Mouse (Mus musculus) spleen, postnatal 4 days (tissue): ENCODE results near the gene Erg28.

Experiments used
- DNase-seq, 2 experiments: peaks; one replicate each; pipeline ENCODE4 v3.0.0; 2022; ENCODE audit warnings: low spot score in 2 of 2

Gene Erg28

DNA sequence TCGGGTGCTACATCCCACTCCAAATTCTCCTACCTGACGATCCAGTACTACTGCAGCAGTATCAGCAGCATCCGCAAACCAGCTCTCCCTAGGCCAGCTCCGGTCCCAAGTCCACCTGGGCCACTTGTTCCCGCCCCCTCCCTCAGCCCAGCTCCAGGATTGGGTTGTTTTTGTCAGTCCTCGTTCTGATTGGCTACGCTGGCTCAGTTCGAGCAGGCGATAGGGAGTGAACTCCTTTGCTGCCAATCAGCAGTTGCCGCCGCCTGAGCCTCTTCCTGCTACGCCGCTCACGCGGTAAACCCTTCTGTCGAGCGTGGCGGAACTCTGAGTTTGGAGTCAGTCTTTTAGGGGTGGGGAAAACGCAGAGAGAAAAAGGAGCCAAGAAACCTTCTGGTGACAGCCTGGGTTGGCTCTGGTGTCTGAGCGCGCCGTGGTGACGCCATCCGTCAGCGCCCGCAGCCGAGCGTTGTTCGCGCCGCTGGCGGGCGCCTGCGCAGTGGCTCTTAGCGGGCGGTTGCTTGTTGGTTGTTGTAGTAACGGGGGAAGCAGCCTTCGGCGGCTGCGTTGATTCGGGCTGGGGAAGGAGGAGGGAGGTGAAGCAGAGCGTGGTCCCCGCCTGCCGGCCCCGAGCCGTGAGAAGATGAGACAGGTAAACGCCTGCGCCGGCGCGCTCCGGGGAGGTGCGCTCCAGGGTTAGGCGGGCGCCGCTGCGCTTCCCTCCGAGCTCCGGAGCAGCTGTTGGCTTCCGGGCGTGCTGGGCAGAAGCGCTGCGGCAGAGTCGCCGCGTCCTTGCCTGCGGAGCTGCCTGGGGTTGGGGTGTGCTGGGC lies at the start of gene Erg28, which contains the start of gene Ttll5:
TSS of gene Erg28 (minus strand) at position 113 of the 827 bp plus-strand sequence.
TSS of gene Ttll5 (plus strand) at position 222 of the 827 bp plus-strand sequence.
- peak; percentile 93 to 96 for DNase-seq

DNA sequence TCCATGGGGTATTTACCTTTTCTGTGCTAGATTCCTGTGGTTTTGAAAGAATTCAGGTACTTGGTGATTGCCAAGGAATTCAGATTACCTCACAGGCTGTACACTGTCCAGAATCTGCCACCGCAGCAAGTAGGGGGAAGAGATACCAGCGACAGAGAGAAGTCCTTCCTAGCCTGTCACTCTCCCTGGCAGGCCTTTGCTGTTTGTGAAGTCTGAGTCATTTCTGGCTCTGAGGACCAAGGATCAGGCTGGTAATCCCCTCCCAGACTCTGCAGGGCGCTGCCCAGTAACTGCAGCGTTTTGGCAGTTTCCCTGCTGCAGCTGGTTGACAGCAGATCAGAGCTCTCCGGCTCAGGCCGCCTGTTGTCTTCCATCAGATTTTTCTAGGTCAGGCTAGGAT lies 45.1 kb upstream of the Erg28 start:
- no peak for DNase-seq

DNA sequence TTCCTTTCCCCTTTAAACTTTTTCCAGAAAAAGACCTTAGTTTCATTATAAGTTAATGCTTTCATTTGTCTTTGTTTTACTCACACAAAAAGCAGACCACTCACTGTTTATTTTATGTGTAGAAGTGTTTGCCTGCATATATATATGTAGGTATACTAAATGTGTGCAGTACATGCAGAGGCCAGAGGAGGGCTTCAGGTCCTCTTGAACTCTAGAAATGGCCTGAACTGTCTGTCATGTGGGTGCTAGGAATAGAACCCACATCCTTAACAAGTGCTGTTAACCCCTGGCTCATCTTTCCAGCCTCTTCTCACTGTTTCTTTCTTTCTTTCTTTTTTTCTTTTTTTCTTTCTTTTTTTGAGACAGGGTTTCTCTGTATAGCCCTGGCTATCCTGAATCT lies 42.8 kb upstream of the Erg28 start:
- DNase-seq: no peak

DNA sequence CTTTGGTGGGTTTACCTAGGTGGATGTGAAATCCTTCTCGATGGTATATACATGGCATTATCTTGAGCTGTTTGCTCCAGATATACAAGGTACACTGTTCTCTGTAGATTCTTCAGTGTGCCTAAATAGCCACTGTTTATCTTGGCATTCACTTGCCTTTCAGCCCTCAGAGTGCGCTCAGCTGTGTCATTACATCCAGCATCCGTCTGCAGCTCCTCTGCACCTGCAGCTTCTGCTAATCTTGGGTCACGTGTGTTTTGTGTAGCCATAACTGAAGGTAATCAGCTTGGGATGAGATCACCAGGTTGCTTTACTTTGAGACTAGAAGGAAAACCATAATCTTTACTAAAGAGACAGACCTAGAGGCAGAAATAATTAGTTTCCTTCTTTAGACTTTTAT lies 42.3 kb upstream of the Erg28 start:
- no peak for DNase-seq

DNA sequence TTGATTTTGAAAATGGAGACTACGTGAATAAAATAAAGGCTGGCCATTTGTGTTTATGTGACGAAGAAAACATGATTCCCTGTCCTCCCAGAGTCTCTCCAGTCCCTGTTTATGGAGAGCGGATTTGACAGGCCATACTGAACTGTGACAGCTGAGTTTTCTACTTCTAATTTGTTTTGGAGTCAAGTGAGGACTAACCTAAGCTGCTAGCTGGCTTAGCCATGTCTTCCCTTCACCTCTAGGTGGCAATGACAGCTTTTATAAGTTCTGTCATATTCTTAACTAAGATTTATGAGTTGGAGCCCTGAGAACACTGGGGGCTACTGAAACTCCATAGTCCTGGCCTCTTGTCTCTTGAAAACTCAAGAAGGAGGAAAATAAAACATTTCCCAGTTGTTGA lies 41.2 kb upstream of the Erg28 start:
- no peak for DNase-seq

DNA sequence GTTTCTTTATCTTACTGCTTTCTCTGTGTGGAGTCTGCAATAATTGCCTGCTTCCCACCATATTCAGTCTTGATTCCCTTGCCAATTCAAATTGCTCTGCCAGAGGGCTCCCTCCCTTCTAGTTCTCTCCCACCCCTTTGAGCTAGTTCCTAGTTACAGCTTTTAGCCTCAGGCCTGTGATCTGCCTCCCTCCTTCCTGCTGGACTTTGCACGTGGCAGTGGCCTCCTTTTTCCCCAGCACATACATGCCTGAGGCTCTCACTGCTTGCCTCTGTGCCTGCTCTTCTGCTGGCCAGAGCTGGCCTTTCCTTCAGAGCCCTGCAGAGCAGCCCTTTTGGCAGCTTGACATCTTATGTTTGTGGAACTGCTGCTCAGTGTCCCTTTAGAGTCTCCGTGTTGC lies 38.2 kb upstream of the Erg28 start:
- DNase-seq: no peak

DNA sequence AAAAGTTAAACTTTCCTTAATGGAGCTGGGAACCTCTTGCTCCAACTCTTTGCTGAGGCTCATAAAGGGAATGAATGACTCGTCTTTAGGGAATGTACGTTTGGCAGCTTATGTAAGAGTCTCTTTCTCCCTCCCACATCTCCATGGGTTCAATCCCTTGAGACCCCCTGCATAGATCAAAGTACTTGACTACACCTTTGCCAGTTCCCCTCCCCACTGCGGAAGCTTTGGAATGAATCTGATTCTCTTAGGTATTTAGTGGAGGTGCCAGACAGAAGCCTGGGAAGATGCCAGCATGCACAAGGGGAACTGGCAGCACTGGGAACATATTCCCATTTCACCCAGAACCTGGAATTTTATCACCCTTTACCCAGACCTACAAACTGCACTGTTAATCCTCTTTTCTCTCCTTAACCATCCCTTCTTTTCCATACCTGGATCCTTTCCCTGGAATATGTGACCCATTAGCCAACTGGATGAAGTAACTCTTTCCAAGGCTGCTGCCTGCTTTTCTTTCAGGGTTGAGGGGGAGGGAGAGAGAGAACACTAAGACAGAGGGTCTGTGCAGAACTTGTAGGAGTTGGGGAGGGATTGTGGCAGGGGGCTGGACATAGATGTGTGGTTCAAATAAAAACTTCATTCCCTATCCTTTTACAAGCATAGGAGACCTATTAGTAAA lies 35.3 kb upstream of the Erg28 start:
- DNase-seq: no peak

DNA sequence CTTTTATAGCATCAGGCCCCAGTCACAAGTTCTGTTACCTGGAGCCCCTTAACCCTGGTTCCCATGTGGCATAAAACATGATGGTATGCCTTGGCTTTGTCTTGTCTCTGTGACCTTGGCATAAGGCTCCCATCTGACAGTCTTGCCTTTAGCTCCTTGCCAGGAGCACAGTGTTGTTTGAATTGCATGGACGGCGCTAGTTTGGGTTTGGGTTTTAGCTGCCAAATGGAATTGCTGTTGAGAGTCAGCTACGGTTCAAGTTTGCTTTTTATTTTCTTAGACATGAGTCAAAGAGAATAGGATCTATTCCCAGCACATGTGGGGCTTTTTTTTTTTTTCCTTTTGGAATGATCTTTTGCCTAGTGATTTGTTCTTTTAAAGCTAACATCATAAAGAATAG lies 34.8 kb upstream of the Erg28 start:
- no peak for DNase-seq

DNA sequence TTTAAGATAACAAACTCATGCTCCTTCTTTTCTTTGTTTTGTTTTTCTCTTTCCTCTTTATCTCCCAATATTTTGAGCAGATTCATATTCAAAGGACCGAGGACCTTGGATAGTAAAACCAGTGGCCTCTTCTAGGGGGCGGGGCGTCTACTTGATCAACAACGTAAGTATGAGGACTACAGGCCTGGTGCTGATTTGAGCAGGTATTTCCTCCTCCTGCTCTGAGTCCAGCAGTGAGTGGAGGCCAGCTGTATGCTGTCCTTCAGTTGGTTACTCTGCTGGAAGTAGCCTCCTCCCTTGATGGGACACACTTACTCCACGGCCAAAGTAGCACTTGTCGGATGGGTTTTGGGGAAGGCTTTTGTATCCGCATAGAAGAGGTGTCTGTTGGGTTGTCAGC lies 33.0 kb upstream of the Erg28 start:
- no peak for DNase-seq

DNA sequence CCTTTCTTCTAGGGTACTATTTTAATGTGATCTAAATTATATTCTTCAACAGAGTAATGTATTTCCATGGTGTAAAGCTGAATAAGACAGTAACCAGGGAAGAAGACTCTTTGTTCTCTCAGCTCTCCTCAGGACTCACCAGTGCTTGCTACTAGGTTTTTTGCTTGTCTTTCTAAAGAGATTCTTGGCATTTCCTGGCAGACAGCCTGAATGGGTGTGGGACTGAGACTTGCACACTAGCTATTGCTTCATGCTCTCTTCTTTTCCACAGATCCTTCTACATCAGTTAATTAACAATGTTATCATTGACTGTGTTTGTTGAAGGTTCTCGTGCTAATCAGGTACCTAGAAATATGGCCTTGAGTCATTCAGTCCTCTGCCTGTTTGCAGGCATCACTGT lies 29.9 kb upstream of the Erg28 start:
- DNase-seq: no peak

DNA sequence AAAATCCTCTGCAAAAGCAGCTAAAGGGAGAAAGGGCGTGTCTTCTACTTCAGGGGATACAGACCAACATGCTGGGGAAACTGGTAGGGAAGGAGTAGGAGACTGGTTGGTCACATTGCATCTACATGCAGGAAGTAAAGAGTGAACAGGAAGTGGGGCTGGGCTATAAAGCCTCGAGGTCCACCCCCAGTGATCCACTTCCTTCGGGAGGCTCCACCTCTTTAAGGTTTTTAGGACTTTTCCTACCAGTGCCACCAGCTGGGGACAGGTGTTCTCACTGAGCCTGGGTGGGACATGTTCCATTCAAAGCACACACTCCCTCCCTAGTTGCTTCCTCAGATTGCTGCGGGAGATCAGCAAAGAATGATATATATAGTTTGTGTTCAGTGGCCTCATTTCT lies 29.5 kb upstream of the Erg28 start:
- DNase-seq: no peak

DNA sequence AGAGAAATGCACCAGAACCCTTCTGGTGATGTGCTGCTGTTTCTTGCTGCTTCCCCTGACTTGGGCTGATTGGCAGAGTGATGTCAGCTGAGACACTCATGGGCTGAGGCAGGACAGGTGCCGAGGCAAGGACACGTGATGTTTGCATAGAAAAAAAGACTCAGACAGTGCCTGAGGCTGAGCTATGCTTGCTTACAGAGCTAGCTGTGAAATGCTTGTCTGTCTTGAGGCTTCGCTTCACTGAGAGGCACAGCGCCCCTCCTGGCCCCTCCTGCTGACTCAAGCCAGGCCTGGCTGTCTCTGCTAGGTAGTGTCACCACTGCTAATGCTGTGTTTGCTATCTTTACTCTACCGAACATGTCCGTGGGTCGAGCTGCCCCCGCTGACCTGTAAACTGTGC lies 26.3 kb upstream of the Erg28 start:
- no peak for DNase-seq

DNA sequence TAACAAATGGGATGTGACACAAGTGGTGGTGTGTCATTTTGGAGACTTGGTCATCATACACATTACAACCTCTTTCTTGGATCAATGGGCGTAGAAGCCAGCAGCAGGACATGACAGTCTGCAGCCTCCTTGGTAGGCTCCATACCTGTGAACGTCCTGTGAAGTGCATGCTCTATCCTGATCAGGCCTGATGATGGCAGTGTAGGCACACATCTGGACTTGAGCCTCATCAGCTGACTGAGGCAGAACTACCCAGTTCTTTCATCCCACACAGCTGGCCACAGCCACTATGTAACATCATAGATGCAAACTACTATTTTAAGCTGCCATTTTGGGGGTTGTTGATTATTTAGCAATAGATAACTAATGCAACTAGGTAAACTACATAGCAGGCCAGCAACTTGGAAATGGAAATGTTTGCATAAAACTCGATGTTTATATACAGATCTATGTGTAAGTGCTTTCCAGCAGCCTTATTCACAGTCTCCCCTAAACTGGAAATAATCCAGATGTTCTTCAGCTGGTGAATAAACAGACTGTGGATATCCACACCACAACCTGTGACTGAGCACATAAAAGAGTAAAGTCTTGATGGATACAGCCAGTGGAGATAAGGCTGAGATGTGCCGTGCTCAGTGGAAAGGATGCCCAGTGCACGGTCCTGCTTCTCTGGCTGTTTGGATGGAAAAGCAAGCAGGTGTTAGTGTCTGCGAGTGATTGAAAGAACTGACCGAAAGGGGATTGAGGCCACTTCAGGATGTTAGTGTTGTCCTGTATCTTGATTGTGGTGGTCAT lies 24.0 kb upstream of the Erg28 start:
- DNase-seq: no peak

DNA sequence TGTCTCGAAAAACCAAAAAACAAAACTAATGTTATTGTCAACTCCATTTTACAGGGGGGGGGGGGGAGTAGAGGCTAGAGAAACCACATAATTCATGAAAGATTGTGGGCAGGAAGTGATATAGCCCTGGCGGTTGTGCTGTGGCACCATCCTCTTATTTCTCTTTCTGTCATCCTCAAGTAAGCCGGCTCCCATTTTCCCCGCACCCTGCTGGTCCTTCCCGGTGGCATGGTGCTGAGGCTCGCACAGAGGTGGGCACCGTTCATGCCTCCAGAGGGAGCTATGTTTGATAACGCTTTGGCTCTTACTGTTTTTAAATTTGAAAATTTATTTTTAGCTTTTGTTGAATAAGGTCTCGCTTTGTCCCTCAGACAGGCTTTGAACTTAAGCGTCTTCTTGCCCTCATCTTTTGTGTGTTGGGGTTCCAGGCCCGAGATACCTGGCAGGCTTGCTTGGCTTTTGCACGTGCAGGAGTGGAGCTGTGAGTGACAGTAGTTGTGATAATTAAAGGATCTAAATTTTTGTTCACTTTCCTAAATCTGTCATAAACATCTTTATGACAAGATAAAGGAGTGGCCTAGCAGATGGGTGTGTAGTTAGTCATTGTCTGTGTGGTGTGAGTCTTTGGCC lies 15.1 kb upstream of the Erg28 start:
- no peak for DNase-seq

DNA sequence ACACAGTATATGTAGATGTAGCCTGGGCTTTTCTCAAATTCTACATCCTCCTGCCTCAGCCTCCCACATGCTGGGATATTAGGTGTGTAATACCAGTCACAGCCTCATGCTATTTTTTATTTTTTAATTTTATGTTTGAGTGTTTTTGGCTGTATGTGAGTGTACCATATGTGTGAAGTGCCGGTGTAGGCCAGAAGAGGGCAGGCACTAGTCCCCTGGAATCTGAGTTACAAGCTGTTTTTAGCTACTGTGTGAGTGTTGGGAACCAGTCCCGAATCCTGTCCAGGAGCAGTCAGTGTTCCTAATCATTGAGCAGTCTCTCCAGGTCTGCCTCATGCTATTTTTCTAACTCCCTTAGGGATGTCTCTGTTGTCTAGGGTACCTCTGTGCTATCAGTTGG lies 13.4 kb upstream of the Erg28 start:
- no peak for DNase-seq

DNA sequence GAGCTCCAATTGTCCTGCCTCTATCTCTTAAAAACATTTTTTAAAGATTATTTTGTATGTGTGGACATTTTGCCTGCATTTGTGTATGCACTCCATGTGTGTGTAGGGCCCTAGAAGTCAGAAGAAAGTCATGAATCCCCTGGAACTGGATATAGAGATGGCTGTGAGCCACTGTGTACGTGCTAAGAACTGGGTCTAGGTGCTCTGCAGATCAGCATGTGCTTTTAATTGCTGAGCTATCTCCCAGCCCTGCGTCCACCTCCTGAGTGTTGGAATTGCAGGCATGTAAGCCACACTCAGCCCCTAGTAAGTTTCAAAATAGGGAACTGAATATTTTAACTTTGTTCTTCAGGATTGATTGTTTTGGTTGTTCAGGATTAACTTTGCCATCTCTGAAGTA lies 10.2 kb upstream of the Erg28 start:
- no peak for DNase-seq

DNA sequence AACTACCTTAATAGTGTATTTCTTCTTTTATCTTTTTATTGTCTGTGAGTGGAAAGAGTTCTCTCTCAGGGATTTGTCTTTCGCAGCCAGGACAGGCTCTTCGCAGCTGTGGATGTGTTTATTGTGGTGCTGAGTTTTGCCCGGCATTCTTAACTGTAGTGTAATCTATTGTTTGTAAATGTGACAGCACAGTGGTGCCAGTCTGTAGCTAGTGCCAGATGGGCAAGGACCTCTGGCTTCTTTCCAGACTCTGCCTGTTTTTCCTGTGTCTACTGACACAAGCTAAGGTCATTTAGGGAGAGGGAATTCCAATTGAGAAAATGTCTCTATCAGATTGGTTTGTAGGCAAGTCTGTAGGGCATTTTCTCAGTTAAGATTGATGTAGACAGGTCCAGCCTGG lies 6.3 kb upstream of the Erg28 start:
- no peak for DNase-seq

DNA sequence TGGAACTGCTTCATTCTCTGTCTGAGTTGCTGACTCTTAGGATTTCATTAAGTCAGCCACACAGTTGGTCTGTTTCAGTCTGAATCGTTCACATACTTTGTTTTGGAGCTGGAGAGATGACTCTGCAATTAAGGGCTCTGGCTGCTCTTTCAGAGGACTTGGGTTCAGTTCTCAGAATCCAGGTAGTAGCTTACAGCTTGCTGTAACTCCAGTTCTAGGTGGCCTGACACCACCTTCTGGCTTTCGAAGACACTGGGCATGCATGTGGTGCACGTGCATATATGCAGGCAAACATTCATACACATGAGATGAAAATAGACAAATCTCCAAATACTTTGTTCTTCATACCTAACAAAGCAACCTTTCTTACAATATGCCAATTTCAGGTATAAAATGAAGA lies 5.5 kb upstream of the Erg28 start:
- DNase-seq: no peak

DNA sequence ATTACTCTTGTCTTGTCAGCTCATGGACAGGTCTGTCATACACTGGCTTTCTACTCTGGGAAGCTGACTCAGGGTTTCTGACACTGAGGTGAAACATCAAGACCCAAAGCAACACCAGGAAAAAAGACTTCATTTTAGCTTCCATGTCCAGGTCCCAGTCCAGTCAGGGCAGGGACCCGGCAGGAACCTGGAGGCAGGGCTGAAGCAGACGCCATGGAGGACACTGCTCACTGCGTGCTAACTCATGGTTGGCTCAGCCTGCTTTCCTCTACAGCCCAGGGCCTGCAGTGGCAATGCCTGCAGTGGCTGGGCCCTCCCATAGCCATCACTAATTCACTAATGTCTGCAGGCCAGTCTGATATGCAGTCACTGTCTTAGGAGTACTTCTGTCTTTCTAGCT lies 4.5 kb upstream of the Erg28 start:
- DNase-seq: no peak

DNA sequence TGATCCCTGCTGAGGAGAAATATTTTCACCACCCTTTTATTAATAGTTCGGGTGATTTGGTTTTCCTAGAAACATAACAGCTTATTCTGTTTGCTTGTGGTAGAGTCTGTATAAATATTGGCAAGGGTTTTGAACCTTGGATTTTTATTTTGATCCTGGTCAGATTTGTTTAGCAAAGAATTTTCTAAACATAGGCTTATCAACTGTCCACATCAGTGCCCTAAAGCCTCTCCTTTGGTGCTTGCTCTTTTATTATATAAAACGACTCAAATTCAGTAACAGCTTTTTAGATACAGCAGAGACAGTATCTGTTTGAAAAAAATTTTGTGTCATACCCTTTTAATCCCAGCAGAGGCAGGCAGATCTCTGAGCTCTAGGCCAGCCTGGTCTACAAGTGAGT lies 1.5 kb upstream of the Erg28 start:
- no peak for DNase-seq

DNA sequence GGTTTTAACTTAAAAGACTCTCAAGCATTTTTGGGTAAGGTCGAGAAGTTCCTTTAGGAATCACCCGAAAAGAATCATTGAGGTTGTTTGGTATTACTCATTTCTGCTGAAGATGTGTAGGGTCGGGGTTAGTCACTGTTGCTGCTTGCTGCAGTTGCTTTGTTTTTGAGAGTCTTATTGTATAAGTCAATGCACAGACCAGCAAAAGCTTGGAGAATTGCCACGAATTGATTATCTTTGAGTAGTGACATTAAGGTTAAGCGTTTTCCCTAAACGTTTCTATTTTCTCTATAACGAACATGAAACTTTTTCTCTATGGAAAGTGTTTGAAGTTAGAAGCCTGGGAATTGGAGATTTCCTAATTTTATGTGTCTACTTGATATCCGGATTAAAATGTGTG lies 1.0 kb upstream of the Erg28 start:
- DNase-seq: no peak

DNA sequence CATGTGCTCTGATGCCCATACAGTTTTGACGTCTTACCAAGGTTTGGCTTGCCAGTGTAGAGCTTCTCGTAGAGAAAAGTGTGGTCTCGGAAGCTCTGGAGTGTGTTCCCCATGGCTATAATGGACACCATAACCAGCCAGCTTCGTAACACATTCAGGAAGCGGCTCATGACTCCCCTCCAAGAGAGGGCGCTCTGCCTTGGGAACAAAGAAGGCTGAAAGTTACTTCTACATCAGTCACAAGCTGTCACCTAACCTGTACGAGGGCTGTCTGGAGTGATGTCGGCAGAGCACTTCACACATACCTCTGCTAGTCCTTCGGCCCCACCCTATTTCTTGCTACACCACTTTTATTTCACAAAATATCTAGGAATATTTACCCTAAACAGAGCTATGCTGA lies 2.3 kb downstream of the Erg28 start:
- DNase-seq: no peak
